ENCODE assay signal across 21 mouse cellular contexts in the genomic region with DNA sequence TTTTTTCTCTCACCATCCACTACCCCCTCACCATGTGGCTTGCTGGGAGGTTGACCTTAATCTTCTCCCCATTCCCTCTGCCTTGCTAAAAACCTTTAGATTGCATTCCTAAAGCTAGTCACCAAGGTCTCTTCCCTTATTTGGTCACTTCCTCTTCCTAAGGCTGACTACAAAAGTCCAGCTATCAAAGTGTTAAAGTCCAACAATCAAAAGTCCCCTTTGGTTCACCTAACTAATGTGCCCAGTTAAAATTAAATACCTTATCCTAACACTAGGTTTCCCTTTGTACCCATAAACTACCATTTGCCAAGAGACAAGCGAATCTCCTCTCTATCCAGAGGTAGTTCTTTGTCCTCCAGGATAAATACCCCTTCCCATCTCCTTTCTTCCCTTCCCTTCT. TPM values are rescaled to one million over a fixed set of nuclear protein-coding genes. Genes with fewer than 3 reads are reported as not detected.
A peak's percentile ranks its signal among the peaks of the same experiment; 100 is the strongest.
DNase-seq lines count a peak whose midpoint lies in the region; ATAC-seq and TF ChIP-seq lines count a peak whose summit lies in the region.
"Had no signal": no experiment of that assay in that cellular context is flagged by ENCODE, and none has a peak within 500 bp of the region (broad histone marks: within the 10 kb centered on the region; RNA-seq: fewer than 3 reads in every experiment).

No protein-coding gene starts in this region.

- no peak overlapping the region for H3K9ac ChIP-seq in kidney, embryonic 15.5 days
- no peak overlapping the region for H3K9ac ChIP-seq in liver, adult 2 months (ENCODE audit: low read depth, low read length)
- H3K9ac ChIP-seq in liver, postnatal 0 days (replicated peaks) = no peak overlapping the region

- no peaks in the 10 kb centered on the region for H3K36me3 ChIP-seq in kidney, adult 2 months (ENCODE audit: control insufficient read depth, insufficient read depth, low read length)
- H3K36me3 ChIP-seq in kidney, embryonic 15.5 days = no peaks in the 10 kb centered on the region
- H3K36me3 ChIP-seq in liver, adult 2 months (ENCODE audit: control insufficient read depth, insufficient read depth, low read length) = no peaks in the 10 kb centered on the region
- H3K36me3 ChIP-seq in liver, postnatal 0 days (replicated peaks; ENCODE audit: insufficient read depth, low read length) = no peaks in the 10 kb centered on the region
- H3K36me3 ChIP-seq: G1E had no signal

- no peak overlapping the region for H3K4me3 ChIP-seq in kidney, adult 2 months (ENCODE audit: insufficient read depth, low read depth, low read length)
- no peak overlapping the region for H3K4me3 ChIP-seq in kidney, embryonic 15.5 days (replicated peaks)
- H3K4me3 ChIP-seq in liver, adult 2 months (ENCODE audit: insufficient read depth, low read depth, low read length) = no peak overlapping the region
- no peak overlapping the region for H3K4me3 ChIP-seq in liver, postnatal 0 days (ENCODE audit: low read depth, low read length)

- TF ChIP-seq EP300 in liver, postnatal 0 days (IDR thresholded peaks at IDR 0.05; ENCODE audit: low read depth) = no peak

- peak; percentile 44 for DNase-seq in kidney, adult 2 months
- DNase-seq in kidney, adult 9 months = peak; percentile 51
- DNase-seq in kidney, postnatal 4 days = no peak
- peak; percentile 73 for DNase-seq in liver, adult 2 months (ENCODE audit: extremely low read depth, low read depth, low spot score)
- DNase-seq in liver, postnatal 0 days = no peak
- DNase-seq: adrenal gland, adult 2 months; adrenal gland, adult 8-10 months; adrenal gland, postnatal 10 days; adrenal gland, postnatal 14 days; adrenal gland, postnatal 25 days; adrenal gland, postnatal 36 days; B cell, adult 2 months; cerebellum, adult 11 months; cerebellum, adult 11-12 months; cerebellum, adult 18-20 months had no signal

- H3K27me3 ChIP-seq in kidney, adult 2 months (replicated peaks; ENCODE audit: control insufficient read depth, insufficient read depth, low read length) = no peaks in the 10 kb centered on the region
- H3K27me3 ChIP-seq in kidney, embryonic 15.5 days = no peaks in the 10 kb centered on the region
- no peaks in the 10 kb centered on the region for H3K27me3 ChIP-seq in liver, adult 2 months (ENCODE audit: control insufficient read depth, insufficient read depth, low read length)
- no peaks in the 10 kb centered on the region for H3K27me3 ChIP-seq in liver, postnatal 0 days (ENCODE audit: insufficient read depth, low read length)
- H3K27me3 ChIP-seq: CH12.LX, Patski had no signal

- H3K4me2 ChIP-seq in kidney, embryonic 15.5 days = no peak overlapping the region
- H3K4me2 ChIP-seq in liver, postnatal 0 days (ENCODE audit: low read depth, low read length) = no peak overlapping the region

- WGBS in kidney, adult 2 months = 62% methylated on average over 1 of the region's 1 CpGs
- WGBS in kidney, embryonic 15.5 days = 87% methylated on average over 1 of the region's 1 CpGs
- 17% methylated on average over 1 of the region's 1 CpGs for WGBS in liver, adult 2 months
- WGBS in liver, postnatal 0 days (ENCODE audit: insufficient replicate concordance) = 90% methylated on average over 1 of the region's 1 CpGs

- H3K9me3 ChIP-seq in kidney, embryonic 15.5 days (replicated peaks) = no peaks in the 10 kb centered on the region
- H3K9me3 ChIP-seq in liver, postnatal 0 days (ENCODE audit: low read length) = no peaks in the 10 kb centered on the region
- H3K9me3 ChIP-seq: G1E had no signal

- no peak for TF ChIP-seq CTCF in kidney, adult 2 months (conservative IDR thresholded peaks at IDR 0.05; ENCODE audit: insufficient read depth, insufficient read length, low read depth, low read length)
- TF ChIP-seq CTCF in liver, adult 2 months (IDR thresholded peaks at IDR 0.05; ENCODE audit: low read depth, low read length) = no peak
- no peak for TF ChIP-seq CTCF in liver, postnatal 0 days (IDR thresholded peaks at IDR 0.05; ENCODE audit: low read depth)

- no peak overlapping the region for H3K27ac ChIP-seq in kidney, adult 2 months (ENCODE audit: insufficient read depth, low read depth, low read length)
- no peak overlapping the region for H3K27ac ChIP-seq in kidney, embryonic 15.5 days
- H3K27ac ChIP-seq in liver, adult 2 months (replicated peaks; ENCODE audit: insufficient read depth, low read depth, low read length) = no peak overlapping the region
- no peak overlapping the region for H3K27ac ChIP-seq in liver, postnatal 0 days (ENCODE audit: low read depth)

- no peaks in the 10 kb centered on the region for H3K79me2 ChIP-seq in liver, adult 2 months (ENCODE audit: control insufficient read depth, insufficient read depth, low read length)

- no peak for ATAC-seq in kidney, embryonic 15.5 days (replicated peaks; ENCODE audit: low FRiP score)
- no peak for ATAC-seq in liver, postnatal 0 days
- ATAC-seq: activated CD4-positive, CD25-positive, alpha-beta regulatory T cell, adult 4 months; CD4-positive, CD25-positive, alpha-beta regulatory T cell, adult 4 months; Patski had no signal

- no peak for TF ChIP-seq POLR2A in kidney, adult 2 months (IDR thresholded peaks at IDR 0.05; ENCODE audit: low read depth, low read length)
- no peak for TF ChIP-seq POLR2A in liver, adult 2 months (IDR thresholded peaks at IDR 0.05; ENCODE audit: extremely low read depth, insufficient read depth, low read length)

- peaks cover 5% of the 10 kb centered on the region; the same call in 1 of the 2 replicates for H3K4me1 ChIP-seq in kidney, adult 2 months (ENCODE audit: control insufficient read depth, insufficient read depth, low read length)
- H3K4me1 ChIP-seq in kidney, embryonic 15.5 days = no peaks in the 10 kb centered on the region
- no peaks in the 10 kb centered on the region; the same call in 1 of the 2 replicates for H3K4me1 ChIP-seq in liver, adult 2 months (ENCODE audit: control insufficient read depth, insufficient read depth, low read length)
- no peaks in the 10 kb centered on the region; the same call in 1 of the 2 replicates for H3K4me1 ChIP-seq in liver, postnatal 0 days (ENCODE audit: insufficient read depth)

RNA-seq across cellular contexts. Expression of a gene that starts 33.9 kb away (rescaled TPM):
- polyA plus RNA-seq in kidney, adult 2 months (2012; rRNA removed) = 5.2 and 7.7 TPM in 2 replicates
- 10.0 and 10.1 TPM in 2 replicates for polyA plus RNA-seq in kidney, embryonic 15.5 days (2015; fragmentation: Nextera tagmentation; extraction: Ambion mirVana)
- total RNA-seq in liver, adult 2 months (2014; rRNA removed) = 1.8 and 3.5 TPM in 2 replicates
- polyA plus RNA-seq in liver, adult 2 months (2012; rRNA removed) = 3.3 and 5.0 TPM in 2 replicates
- 6.7 and 8.2 TPM in 2 replicates for polyA plus RNA-seq in liver, postnatal 0 days (2015; fragmentation: Nextera tagmentation; extraction: Ambion mirVana)

Comparison
In these comparisons a context has a peak if more than half of its experiments do, and no peak if none do; other contexts are left out.
1. DNase-seq: peak in kidney, adult 2 months (single experiment), kidney, adult 9 months (single experiment) and liver, adult 2 months (single experiment); none in kidney, postnatal 4 days (0 of 2) and liver, postnatal 0 days (single experiment).